Mouse (Mus musculus) hindbrain, embryonic 12.5 days (tissue): Measurements from ENCODE around the gene Birc5. TPM values are rescaled to one million over a fixed set of nuclear protein-coding genes. Genes with fewer than 3 reads are reported as not detected.
A peak's percentile ranks its signal among the peaks of the same experiment; 100 is the strongest.
"Not testable (repeated sequence)": the region's sequence is repeated elsewhere in the genome, so short reads cannot be mapped to it uniquely, and the experiment has no call there.

Source experiments
- ATAC-seq: fragments of 200-750 bp; cut with Nextera tagmentation; 2 replicates; pipeline ENCODE4 v1.8.0; 2017; ENCODE audit warnings: moderate TSS enrichment; ENCODE audit not compliant: low FRiP score
- H3K27ac ChIP-seq: fragments of 300-500 bp; sonication (generic); 2 replicates; pipeline ENCODE4 v1.5.1; 2016; ENCODE audit warnings: mild to moderate bottlenecking
- H3K27me3 ChIP-seq: fragments of 300-500 bp; sonication (generic); 2 replicates; pipeline ENCODE4 v1.6.1; 2016; ENCODE audit warnings: mild to moderate bottlenecking
- H3K36me3 ChIP-seq: fragments of 300-500 bp; sonication (generic); 2 replicates; pipeline ENCODE4 v1.6.1; 2016; ENCODE audit warnings: mild to moderate bottlenecking
- H3K4me1 ChIP-seq: fragments of 300-500 bp; sonication (generic); 2 replicates; pipeline ENCODE4 v1.6.1; 2016
- H3K4me2 ChIP-seq: fragments of 300-500 bp; sonication (generic); replicated peaks from 2 replicates; pipeline ENCODE4 v1.6.1; 2016; ENCODE audit warnings: mild to moderate bottlenecking
- H3K4me3 ChIP-seq: fragments of 300-500 bp; sonication (generic); 2 replicates; pipeline ENCODE4 v1.5.1; 2016; ENCODE audit warnings: mild to moderate bottlenecking
- H3K9ac ChIP-seq: fragments of 300-500 bp; sonication (generic); 2 replicates; pipeline ENCODE4 v1.6.1; 2016; ENCODE audit warnings: mild to moderate bottlenecking, moderate library complexity
- H3K9me3 ChIP-seq: fragments of 300-500 bp; sonication (generic); replicated peaks from 2 replicates; pipeline ENCODE4 v1.6.1; 2016; ENCODE audit warnings: mild to moderate bottlenecking
- WGBS: fragments of 180-500 bp; shearing (Covaris S2); methylation state at CpG from one replicate; pipeline ENCODE4 v1.1.7; 2016; 5-methylcytosine and 5-hydroxymethylcytosine counted together
- polyA plus RNA-seq: library from polyadenylated mRNA; unstranded; fragments of >200 nt; fragmentation: Nextera tagmentation; extraction: Ambion mirVana; gene quantifications from 2 replicates; pipeline ENCODE4 v1.2.1, GENCODE M21; 2016

Gene Birc5
- 181 and 190 TPM in 2 replicates for polyA plus RNA-seq

- Histone ChIP-seq H3K9me3 (no peaks in the 10 kb centered on the region), H3K9ac (peak within 1 kb of the TSS; percentile 88), H3K27me3 (no peaks in the 10 kb centered on the region), H3K4me3 (peak within 1 kb of the TSS; percentile 61), H3K36me3 (peaks cover 13% of the 10 kb centered on the region), H3K27ac (peak within 1 kb of the TSS; percentile 97), H3K4me2 (peak within 1 kb of the TSS; percentile 83), H3K4me1 (peaks cover 26% of the 10 kb centered on the region)
- peak; percentile 91 for ATAC-seq
- under 1% methylated on average over 51 of the region's 51 CpGs for WGBS
Measured at GRCm38 (mm10) chr11:117848985-117849671, at the start of gene Birc5. Gene Birc5, plus strand, starts transcription at chr11:117849251.

- Histone ChIP-seq H3K4me2 (no peak overlapping the region), H3K27ac (no peak overlapping the region), H3K4me3 (no peak overlapping the region), H3K9ac (no peak overlapping the region), H3K9me3 (no peaks in the 10 kb centered on the region), H3K4me1 (no peaks in the 10 kb centered on the region; the same call in 1 of the 2 replicates), H3K36me3 (no peaks in the 10 kb centered on the region), H3K27me3 (no peaks in the 10 kb centered on the region; the same call in 1 of the 2 replicates)
- 82% methylated on average over 7 of the region's 7 CpGs for WGBS
- ATAC-seq: no peak
Measured at GRCm38 (mm10) chr11:117800038-117800437, 49.0 kb upstream of the Birc5 start.

GRCm38 (mm10) chr11:117801650-117802049 lies 47.4 kb upstream of the Birc5 start:
- Histone ChIP-seq H3K9me3 (no peaks in the 10 kb centered on the region), H3K27ac (no peak overlapping the region), H3K9ac (no peak overlapping the region), H3K4me3 (no peak overlapping the region), H3K4me1 (no peaks in the 10 kb centered on the region; the same call in 1 of the 2 replicates), H3K27me3 (no peaks in the 10 kb centered on the region; the same call in 1 of the 2 replicates), H3K4me2 (no peak overlapping the region), H3K36me3 (no peaks in the 10 kb centered on the region)
- ATAC-seq: no peak
- 69% methylated on average over 7 of the region's 7 CpGs for WGBS

GRCm38 (mm10) chr11:117803166-117803688 lies 45.8 kb upstream of the Birc5 start:
- no peak overlapping the region for H3K9ac ChIP-seq
- no peak overlapping the region for H3K4me3 ChIP-seq
- H3K36me3 ChIP-seq: no peaks in the 10 kb centered on the region
- no peaks in the 10 kb centered on the region for H3K9me3 ChIP-seq
- H3K4me1 ChIP-seq: no peaks in the 10 kb centered on the region; the same call in 1 of the 2 replicates
- no peak for ATAC-seq
- H3K4me2 ChIP-seq: no peak overlapping the region
- no peak overlapping the region for H3K27ac ChIP-seq
- H3K27me3 ChIP-seq: no peaks in the 10 kb centered on the region
- 93% methylated on average over 3 of the region's 3 CpGs for whole genome bisulfite sequencing

- 93% methylated on average over 6 of the region's 6 CpGs for WGBS
- Histone ChIP-seq H3K9ac (no peak overlapping the region), H3K4me2 (no peak overlapping the region), H3K27ac (no peak overlapping the region), H3K4me1 (peaks cover 17% of the 10 kb centered on the region), H3K36me3 (no peaks in the 10 kb centered on the region), H3K27me3 (peaks cover 15% of the 10 kb centered on the region), H3K9me3 (no peaks in the 10 kb centered on the region), H3K4me3 (no peak overlapping the region)
- ATAC-seq: no peak
Measured at GRCm38 (mm10) chr11:117806781-117807180, 42.3 kb upstream of the Birc5 start.

GRCm38 (mm10) chr11:117809407-117810311 lies 39.4 kb upstream of the Birc5 start, which contains the start of the genes Gm20708 and Syngr2:
Gene Gm20708, plus strand, starts transcription at chr11:117809668.
Gene Syngr2, plus strand, starts transcription at chr11:117809668.
- Histone ChIP-seq H3K27me3 (peaks cover 15% of the 10 kb centered on the region), H3K9ac (peak within 1 kb of the TSS; percentile 72), H3K4me2 (peak within 1 kb of the TSS; percentile 97), H3K4me3 (peak within 1 kb of the TSS; percentile 52), H3K9me3 (no peaks in the 10 kb centered on the region), H3K4me1 (peaks cover 17% of the 10 kb centered on the region), H3K27ac (no peak within 1 kb of the TSS), H3K36me3 (peaks cover 19% of the 10 kb centered on the region)
- WGBS: under 1% methylated on average over 75 of the region's 75 CpGs
- peak; percentile 35; the same call in 1 of the 2 replicates for ATAC-seq

- under 1% methylated on average over 21 of the region's 21 CpGs for WGBS
- H3K36me3 ChIP-seq: peaks cover 24% of the 10 kb centered on the region
- H3K4me3 ChIP-seq: peak overlapping the region; percentile 52
- peaks cover 15% of the 10 kb centered on the region for H3K27me3 ChIP-seq
- ATAC-seq: peak; percentile 57
- no peak overlapping the region for H3K27ac ChIP-seq
- no peaks in the 10 kb centered on the region for H3K9me3 ChIP-seq
- peak overlapping the region; percentile 72 for H3K9ac ChIP-seq
- H3K4me1 ChIP-seq: peaks cover 17% of the 10 kb centered on the region
- peak overlapping the region; percentile 97 for H3K4me2 ChIP-seq
Measured at GRCm38 (mm10) chr11:117810401-117811046, 38.5 kb upstream of the Birc5 start.

- WGBS: 88% methylated on average over 5 of the region's 5 CpGs
- H3K9ac ChIP-seq: no peak overlapping the region
- no peak for ATAC-seq
- H3K4me1 ChIP-seq: peaks cover 17% of the 10 kb centered on the region
- no peaks in the 10 kb centered on the region for H3K9me3 ChIP-seq
- no peak overlapping the region for H3K4me3 ChIP-seq
- H3K27me3 ChIP-seq: peaks cover 15% of the 10 kb centered on the region
- no peak overlapping the region for H3K27ac ChIP-seq
- H3K4me2 ChIP-seq: no peak overlapping the region
- H3K36me3 ChIP-seq: peaks cover 33% of the 10 kb centered on the region
Measured at GRCm38 (mm10) chr11:117813867-117814266, 35.2 kb upstream of the Birc5 start.

GRCm38 (mm10) chr11:117814704-117815366 lies 34.2 kb upstream of the Birc5 start:
- Histone ChIP-seq H3K4me2 (no peak overlapping the region), H3K4me1 (peaks cover 18% of the 10 kb centered on the region), H3K9ac (no peak overlapping the region), H3K4me3 (no peak overlapping the region), H3K27ac (no peak overlapping the region), H3K27me3 (peaks cover 5% of the 10 kb centered on the region), H3K9me3 (no peaks in the 10 kb centered on the region), H3K36me3 (peaks cover 34% of the 10 kb centered on the region)
- no peak for ATAC-seq
- WGBS: 94% methylated on average over 6 of the region's 6 CpGs

GRCm38 (mm10) chr11:117815850-117816249 lies 33.2 kb upstream of the Birc5 start:
- H3K27ac ChIP-seq, H3K27me3 ChIP-seq, H3K4me1 ChIP-seq, H3K4me3 ChIP-seq, ATAC-seq, H3K9ac ChIP-seq, H3K9me3 ChIP-seq, H3K4me2 ChIP-seq: not testable (repeated sequence)
- WGBS: 86% methylated on average over 9 of the region's 9 CpGs
- H3K36me3 ChIP-seq: peaks cover 34% of the 10 kb centered on the region

GRCm38 (mm10) chr11:117816389-117816996 lies 32.6 kb upstream of the Birc5 start:
- H3K9me3 ChIP-seq: no peaks in the 10 kb centered on the region
- no peak overlapping the region for H3K27ac ChIP-seq
- no peak overlapping the region for H3K4me2 ChIP-seq
- H3K9ac ChIP-seq: no peak overlapping the region
- H3K27me3 ChIP-seq: no peaks in the 10 kb centered on the region
- 92% methylated on average over 13 of the region's 13 CpGs for WGBS
- no peak overlapping the region for H3K4me3 ChIP-seq
- peaks cover 34% of the 10 kb centered on the region for H3K36me3 ChIP-seq
- peaks cover 4% of the 10 kb centered on the region; the same call in 1 of the 2 replicates for H3K4me1 ChIP-seq
- no peak for ATAC-seq
